Mouse (Mus musculus) common myeloid progenitor, adult 5-6 weeks (primary cell): ENCODE measurements around the gene Akt3. TPM values are rescaled to one million over a fixed set of nuclear protein-coding genes. Genes with fewer than 3 reads are reported as not detected.
A peak's percentile ranks its signal among the peaks of the same experiment; 100 is the strongest.

ENCODE experiments used
- ATAC-seq: replicated peaks from 2 replicates; pipeline ENCODE4 v1.8.0; 2016; ENCODE audit warnings: low read depth, mild to moderate bottlenecking, moderate TSS enrichment, inconsistent platforms; ENCODE audit not compliant: poor library complexity, severe bottlenecking
- total RNA-seq: library from RNA; stranded (forward); fragments of 200-1000, 187-1606 nt; gene quantifications from 2 replicates; pipeline ENCODE4 v1.2.3, GENCODE M21; 2017

Gene Akt3
- total RNA-seq, 1 experiment from 2014 or later = 70.5 TPM

GRCm38 (mm10) chr1:176994087-176994486 is 263.9 kb downstream of the Akt3 start:
- ATAC-seq = peak; percentile 9; the same call in 1 of the 2 replicates

- ATAC-seq = peak; percentile 59
Observed at GRCm38 (mm10) chr1:176993141-176994010, 264.6 kb downstream of the Akt3 start.

DNA sequence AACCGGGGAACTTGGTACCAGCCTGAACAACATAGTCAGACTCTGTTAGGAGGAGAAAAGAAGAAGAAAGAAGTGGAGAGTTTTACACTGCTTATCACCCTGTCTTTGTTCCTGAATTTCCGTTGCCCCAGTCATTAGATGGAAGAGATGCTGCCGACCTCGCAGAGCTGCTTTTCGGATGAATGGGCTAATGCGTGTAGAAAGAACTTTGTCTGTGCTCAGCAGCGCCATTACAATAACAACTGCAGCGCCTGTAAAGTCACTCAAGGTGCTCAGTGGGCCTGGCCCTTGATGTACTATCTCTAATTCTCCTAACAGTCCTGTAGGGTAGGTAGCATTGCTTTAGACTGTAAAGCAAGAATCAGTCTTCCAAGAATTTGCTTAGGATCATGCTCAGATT is 265.5 kb downstream of the Akt3 start:
- ATAC-seq = no peak

DNA sequence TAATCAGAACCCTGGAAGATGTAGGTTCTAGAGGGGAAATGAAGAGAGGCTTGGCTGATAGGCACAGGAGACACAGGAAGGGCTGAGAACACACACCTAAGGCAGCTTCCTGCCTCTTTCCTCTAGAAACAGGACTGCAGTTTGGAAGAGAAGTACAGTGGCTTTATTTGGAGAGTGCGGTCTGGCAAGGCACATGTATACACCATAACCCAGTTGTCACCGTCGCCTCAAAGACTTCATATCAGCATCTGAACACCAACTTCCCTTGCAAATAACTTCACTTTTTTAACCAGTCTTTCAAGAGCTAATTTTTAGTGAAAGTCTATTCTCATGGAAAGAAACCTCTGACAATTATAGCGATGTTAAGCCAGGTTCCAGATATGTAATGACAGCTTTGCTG is 266.5 kb downstream of the Akt3 start:
- ATAC-seq = peak; percentile 50

GRCm38 (mm10) chr1:176986990-176987740 is 270.8 kb downstream of the Akt3 start:
- no peak for ATAC-seq

- peak; percentile 60 for ATAC-seq
Observed at GRCm38 (mm10) chr1:176986275-176986674, 271.7 kb downstream of the Akt3 start.

- no peak for ATAC-seq
Observed at GRCm38 (mm10) chr1:176985691-176986090, 272.3 kb downstream of the Akt3 start.

DNA sequence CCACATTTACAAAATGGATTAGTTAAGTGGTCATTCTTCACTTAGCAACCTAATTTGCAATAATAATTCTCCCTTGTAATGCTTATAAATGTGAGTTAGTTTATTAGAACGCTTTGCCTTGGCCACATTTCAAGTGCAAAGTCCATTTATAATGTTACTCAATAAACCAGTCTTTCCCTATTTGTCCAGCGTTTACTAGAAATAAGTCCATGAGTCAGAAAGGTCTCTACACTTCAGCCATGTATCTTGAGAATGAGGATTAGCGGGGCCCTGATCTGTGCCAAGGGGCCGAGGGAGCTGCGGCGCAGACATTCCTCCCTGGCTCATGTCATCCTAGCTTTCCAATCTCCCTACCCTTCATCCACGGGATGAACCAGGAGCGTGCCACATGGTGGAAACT is 275.3 kb downstream of the Akt3 start:
- no peak for ATAC-seq

DNA sequence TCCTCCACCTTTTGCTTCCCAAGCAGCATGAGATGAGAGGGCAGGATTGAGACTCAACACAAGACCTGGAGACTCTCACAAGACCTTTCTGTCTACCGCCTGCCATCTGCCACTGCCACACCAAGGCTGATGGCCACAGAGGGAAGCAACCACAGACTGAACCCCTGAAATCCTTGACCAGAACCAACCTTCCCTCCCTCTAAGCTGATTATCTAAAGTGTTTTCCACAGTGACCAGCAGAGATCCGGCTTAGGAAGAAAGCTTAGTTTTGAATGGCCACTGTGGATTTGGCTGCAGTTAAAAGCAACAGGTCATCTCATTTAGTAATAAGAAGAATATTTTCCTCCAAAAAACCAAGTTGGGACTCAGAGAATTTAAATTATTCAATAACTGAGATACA is 276.5 kb downstream of the Akt3 start:
- ATAC-seq = no peak

- no peak for ATAC-seq
Observed at GRCm38 (mm10) chr1:176980801-176981400, 277.1 kb downstream of the Akt3 start.

- no peak for ATAC-seq
Observed at GRCm38 (mm10) chr1:176980140-176980539, 277.9 kb downstream of the Akt3 start.

DNA sequence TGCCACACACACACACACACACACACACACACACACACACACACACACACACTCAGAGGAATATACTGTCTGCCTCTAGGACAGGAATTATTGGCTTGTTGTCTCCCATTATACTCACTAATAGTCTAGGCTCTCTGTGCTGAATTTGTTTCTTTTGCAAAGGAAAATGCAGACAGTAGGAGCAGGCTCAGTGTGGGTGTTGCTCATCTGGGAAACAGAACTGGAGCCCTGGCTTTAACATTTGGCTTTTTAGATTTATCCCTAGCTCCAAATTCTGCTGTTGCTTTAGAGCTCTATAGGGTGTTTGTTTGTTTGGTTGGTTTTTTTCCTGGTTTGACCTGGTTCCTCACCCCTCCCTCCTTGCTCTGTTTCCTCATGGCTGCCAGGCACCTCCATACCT is 278.8 kb downstream of the Akt3 start:
- no peak for ATAC-seq

DNA sequence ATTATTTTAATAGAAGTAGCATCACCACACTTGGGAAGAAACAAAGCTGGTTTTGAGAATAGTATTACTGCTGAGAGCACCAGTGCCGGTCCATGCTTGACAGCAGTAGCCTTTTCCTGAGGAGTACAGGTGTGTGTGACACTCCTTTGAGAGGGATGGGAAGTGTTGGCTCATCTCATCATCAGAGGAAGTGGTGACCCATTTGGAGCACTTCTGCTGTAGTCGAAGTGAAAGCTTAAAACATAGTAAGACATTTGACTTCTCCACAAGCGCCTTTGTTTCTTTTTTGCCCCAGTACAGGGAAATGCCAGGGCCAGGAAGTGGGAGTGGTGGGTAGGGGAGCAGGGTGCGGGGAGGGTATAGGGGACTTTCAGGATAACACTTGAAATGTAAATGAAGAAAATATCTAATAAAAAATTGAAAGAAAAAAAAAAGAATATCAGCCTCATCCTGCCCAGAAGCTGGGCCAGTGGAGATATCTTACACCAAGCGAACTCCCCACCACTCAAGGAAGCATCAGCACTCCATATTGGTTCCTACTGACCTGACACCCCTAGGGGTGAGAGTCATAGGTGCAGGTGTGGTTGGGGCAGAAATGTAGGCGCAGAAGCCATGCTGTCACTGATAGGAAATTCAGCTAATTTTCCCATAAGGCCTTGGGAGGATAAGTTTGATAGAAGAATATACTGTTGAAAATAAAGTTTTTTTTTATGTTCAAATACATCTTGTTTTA is 284.5 kb downstream of the Akt3 start:
- 0 out of 2 replicates have a peak, but pooled peaks have one; percentile 60 for ATAC-seq

DNA sequence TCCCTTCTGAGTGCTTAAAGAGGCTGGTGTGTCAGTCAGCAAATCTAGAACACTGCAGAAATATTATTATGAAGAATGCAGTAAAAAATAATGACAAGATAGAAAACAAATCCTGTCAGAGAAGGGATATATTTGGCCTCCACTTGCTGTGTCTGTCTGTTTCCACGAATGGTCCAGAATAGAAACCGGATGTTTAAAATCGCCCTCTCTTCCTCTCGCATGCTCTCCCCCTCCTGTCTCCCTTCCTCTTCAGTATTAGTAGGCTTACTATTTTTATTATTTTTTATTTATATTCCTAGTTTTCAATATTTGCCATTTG is 286.6 kb downstream of the Akt3 start:
- ATAC-seq = no peak

GRCm38 (mm10) chr1:176970635-176971478 is 287.1 kb downstream of the Akt3 start:
- ATAC-seq = no peak

Other genes with a start within 250 kb of the Akt3 start
- gene Zbtb18, start 184.1 kb upstream of the Akt3 start, total RNA-seq = 44.6 and 55.6 TPM in 2 replicates